Mouse (Mus musculus) midbrain, embryonic 13.5 days (tissue): ENCODE results near the gene Sox11. TPM values are rescaled to one million over a fixed set of nuclear protein-coding genes. Genes with fewer than 3 reads are reported as not detected.

Source experiments
- ATAC-seq: fragments of 200-750 bp; cut with Nextera tagmentation; 2 replicates; pipeline ENCODE4 v1.8.0; 2017; ENCODE audit warnings: mild to moderate bottlenecking, moderate TSS enrichment, moderate library complexity
- H3K27ac ChIP-seq: fragments of 300-500 bp; sonication (generic); 2 replicates; pipeline ENCODE4 v1.5.1; 2015; ENCODE audit warnings: inconsistent platforms, mild to moderate bottlenecking, moderate library complexity
- H3K27me3 ChIP-seq: fragments of 300-500 bp; sonication (generic); 2 replicates; pipeline ENCODE4 v1.6.1; 2015; ENCODE audit warnings: mild to moderate bottlenecking, inconsistent platforms
- H3K36me3 ChIP-seq: fragments of 300-500 bp; sonication (generic); 2 replicates; pipeline ENCODE4 v1.6.1; 2015; ENCODE audit warnings: mild to moderate bottlenecking, inconsistent platforms
- H3K4me1 ChIP-seq: fragments of 300-500 bp; sonication (generic); replicated peaks from 2 replicates; pipeline ENCODE4 v1.6.1; 2015; ENCODE audit warnings: inconsistent platforms
- H3K4me2 ChIP-seq: fragments of 300-500 bp; sonication (generic); replicated peaks from 2 replicates; pipeline ENCODE4 v1.6.1; 2015; ENCODE audit warnings: moderate library complexity, mild to moderate bottlenecking, inconsistent platforms
- H3K4me3 ChIP-seq: fragments of 300-500 bp; sonication (generic); replicated peaks from 2 replicates; pipeline ENCODE4 v1.5.1; 2015; ENCODE audit warnings: mild to moderate bottlenecking, inconsistent platforms
- H3K9ac ChIP-seq: fragments of 300-500 bp; sonication (generic); replicated peaks from 2 replicates; pipeline ENCODE4 v1.6.1; 2015; ENCODE audit warnings: mild to moderate bottlenecking, inconsistent platforms
- H3K9me3 ChIP-seq: fragments of 300-500 bp; sonication (generic); 2 replicates; pipeline ENCODE4 v1.6.1; 2016; ENCODE audit warnings: mild to moderate bottlenecking, inconsistent platforms
- WGBS: fragments of 180-500 bp; shearing (Covaris S2); methylation state at CpG from one replicate; pipeline ENCODE4 v1.1.7; 2015; 5-methylcytosine and 5-hydroxymethylcytosine counted together
- polyA plus RNA-seq: library from polyadenylated mRNA; unstranded; fragments of >200 nt; fragmentation: Nextera tagmentation; extraction: Ambion mirVana; gene quantifications from 2 replicates; pipeline ENCODE4 v1.2.1, GENCODE M21; 2015

The Sox11 gene
- polyA plus RNA-seq, 1 experiment from 2014 or later: 748 TPM

DNA sequence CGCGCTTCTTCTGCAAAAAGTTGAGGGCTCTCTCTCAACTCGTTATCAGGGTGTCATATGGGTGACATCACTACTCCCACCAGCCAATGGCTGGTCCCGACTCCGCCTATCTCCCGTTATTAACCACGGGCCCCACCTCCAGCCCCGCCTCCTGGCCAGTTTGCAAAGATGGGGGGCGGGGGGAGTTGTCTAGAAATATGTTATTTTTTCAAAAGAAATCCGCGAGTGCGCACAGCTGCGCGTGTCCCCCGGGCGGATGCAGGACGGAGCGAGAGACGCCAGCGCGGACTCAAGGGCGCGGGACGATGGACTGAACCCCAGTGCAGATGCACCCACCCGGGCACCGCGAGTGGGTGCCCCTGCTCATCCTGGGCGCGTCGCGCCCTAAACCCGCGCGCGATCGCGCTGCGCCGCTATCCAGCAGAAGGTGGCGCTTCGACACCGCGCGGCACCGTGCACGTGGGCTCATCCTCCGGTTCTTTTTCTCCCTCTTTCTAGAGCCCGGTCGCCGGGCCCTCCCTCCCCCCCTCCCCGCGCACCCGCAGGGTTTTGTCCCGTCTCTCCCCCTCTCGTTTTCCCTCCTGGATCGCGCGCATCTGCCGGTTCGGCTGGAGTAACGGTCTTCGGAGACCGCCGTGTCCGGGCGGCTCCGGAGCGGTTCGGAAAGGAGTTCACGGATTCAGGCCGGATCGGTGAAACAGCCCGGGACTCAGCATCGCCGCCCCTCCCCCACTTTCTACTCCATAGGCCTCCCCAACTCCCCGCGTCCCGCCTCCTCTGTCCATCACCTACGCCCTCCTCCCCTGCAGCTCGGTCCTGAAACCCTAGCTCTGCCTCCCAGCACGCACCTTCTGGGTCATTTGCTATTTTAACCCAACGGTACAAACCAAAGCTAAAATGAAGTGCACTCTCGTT lies 574 bp upstream of the Sox11 start:
- Histone ChIP-seq H3K27ac (peak overlapping the region; percentile 100), H3K9me3 (no peaks in the 10 kb centered on the region), H3K36me3 (peaks cover 10% of the 10 kb centered on the region; the same call in 1 of the 2 replicates), H3K4me1 (peaks cover 28% of the 10 kb centered on the region), H3K4me2 (peak overlapping the region; percentile 71), H3K27me3 (no peaks in the 10 kb centered on the region), H3K9ac (peak overlapping the region; percentile 100), H3K4me3 (peak overlapping the region; percentile 100)
- WGBS: under 1% methylated on average over 73 of the region's 83 CpGs
- ATAC-seq: peak; percentile 94

DNA sequence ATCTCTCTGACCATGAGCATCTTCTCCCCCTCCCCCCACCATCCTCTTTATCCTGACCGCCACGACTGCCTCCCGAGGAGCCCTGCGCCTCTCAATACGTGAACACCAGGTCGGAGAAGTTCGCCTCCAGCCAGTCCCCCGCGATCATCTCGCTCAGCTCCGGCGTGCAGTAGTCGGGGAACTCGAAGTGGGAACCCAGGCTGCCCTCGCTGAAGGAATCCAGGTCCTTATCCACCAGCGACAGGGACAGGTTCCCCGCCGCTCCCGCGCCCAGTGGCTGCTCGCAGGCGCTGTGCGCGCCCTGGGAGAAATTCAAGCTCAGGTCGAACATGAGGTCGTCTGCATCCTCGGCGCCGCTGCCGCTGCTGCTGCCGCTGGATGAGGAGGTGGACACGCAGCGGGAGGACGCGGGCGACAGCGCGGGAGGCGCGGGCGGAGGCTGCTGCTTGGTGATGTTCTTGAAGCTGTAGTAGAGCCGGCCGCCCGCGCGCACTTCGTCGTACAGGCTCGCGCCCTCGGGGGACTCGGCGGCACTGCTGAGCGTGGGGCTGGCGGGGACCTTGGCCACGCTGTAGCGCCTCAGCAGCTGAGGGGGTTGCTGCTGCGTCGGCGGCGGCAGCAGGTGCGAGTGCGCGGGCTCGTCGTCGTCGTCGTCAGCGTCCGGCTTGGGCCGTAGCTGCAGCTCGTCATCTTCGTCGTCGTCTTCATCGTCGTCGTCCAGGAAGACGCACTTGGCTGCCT lies 1.1 kb downstream of the Sox11 start:
- Histone ChIP-seq H3K27me3 (no peaks in the 10 kb centered on the region), H3K4me3 (peak overlapping the region; percentile 100), H3K9me3 (no peaks in the 10 kb centered on the region), H3K36me3 (peaks cover 10% of the 10 kb centered on the region; the same call in 1 of the 2 replicates), H3K9ac (peak overlapping the region; percentile 100), H3K4me2 (peak overlapping the region; percentile 71), H3K27ac (peak overlapping the region; percentile 100), H3K4me1 (peaks cover 23% of the 10 kb centered on the region)
- ATAC-seq: no peak
- under 1% methylated on average over 80 of the region's 80 CpGs for WGBS

DNA sequence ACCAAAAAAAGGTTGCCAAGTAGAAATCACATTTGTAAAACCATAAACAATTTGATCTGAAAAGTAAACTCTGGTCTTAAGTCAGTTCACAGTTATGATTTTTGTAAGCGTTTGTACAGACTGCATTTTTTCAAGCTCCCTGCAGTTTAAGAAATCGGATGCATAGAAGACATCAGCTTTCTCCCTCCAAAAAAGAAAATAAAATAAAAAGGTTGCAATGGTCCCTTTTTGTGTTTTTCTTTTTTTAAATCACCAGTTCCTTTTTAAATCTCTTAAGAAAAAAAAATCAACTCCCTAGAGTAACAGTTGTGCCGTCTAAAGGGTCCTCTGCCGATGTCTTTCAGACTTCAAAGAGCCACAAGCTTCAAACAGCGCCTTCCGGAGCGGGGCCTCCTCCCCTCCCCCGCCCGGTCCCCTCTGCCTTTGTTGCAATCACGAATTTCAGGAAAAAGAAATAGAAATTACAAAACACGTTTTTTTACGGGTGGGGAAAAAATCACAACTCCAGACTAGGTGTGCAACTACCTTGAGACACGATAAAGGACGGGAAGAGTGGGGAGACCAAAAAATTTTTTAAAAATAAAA lies 1.8 kb downstream of the Sox11 start:
- Histone ChIP-seq H3K36me3 (peaks cover 10% of the 10 kb centered on the region; the same call in 1 of the 2 replicates), H3K27ac (peak overlapping the region; percentile 100), H3K4me1 (peaks cover 24% of the 10 kb centered on the region), H3K4me2 (peak overlapping the region; percentile 19; the same call in 1 of the 2 replicates), H3K9ac (peak overlapping the region; percentile 100), H3K27me3 (no peaks in the 10 kb centered on the region), H3K9me3 (no peaks in the 10 kb centered on the region), H3K4me3 (peak overlapping the region; percentile 100)
- WGBS: under 1% methylated on average over 14 of the region's 14 CpGs
- ATAC-seq: no peak

DNA sequence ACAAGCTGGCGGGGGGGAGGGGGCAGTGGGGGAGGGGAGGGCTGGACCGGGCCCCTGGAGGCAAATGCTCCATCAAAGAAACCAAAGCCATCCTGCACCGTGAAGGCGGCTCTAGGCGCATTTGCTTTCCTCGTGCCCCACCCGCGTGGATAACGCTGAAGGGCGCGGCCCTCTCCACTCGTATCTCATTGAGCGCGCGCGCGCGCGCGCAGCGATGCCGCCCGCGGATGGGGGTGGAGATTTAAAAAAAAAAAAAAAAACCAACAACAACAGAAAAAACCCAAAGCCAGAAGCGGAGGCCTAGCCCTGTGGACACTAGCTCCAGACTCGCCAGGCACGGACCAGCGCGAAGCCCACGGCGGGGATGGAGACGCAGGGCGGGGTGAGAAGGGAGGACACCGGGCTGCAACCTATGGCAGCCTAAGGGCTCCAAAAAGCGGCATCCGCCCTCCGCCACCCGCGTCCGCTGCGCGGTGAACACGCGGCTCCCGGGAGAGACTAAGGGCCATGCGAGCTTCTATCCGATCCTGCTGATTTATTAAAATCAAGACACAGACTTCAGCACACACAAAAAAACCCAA lies 3.1 kb downstream of the Sox11 start:
- ATAC-seq: no peak
- Histone ChIP-seq H3K27me3 (no peaks in the 10 kb centered on the region), H3K4me3 (peak overlapping the region; percentile 100), H3K9me3 (no peaks in the 10 kb centered on the region), H3K4me1 (peaks cover 25% of the 10 kb centered on the region), H3K9ac (peak overlapping the region; percentile 100), H3K27ac (peak overlapping the region; percentile 97), H3K36me3 (peaks cover 14% of the 10 kb centered on the region), H3K4me2 (peak overlapping the region; percentile 90)
- WGBS: under 1% methylated on average over 47 of the region's 47 CpGs

DNA sequence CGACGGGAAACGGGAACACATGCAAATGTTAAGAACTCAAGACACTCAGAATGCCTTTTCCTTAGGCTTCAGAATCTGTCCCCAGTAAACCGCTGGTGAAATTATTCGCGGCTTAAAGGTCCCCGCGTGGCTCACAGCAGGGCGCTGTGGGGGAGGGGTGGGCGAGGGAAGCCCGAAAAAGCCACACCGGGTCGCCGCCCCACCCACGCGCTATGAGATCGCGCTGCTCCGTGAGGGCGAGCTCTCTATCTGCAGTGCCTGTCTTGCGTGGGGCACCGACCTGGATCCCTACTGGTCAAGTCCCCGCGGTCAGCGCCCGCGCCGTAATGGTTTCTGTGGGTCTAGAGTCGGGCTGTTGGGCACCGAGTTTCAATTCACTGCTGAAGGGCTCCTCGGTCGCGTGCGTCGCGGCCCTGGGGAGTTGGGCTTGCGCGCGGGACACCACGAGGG lies 3.6 kb downstream of the Sox11 start:
- peaks cover 17% of the 10 kb centered on the region for H3K36me3 ChIP-seq
- H3K4me1 ChIP-seq: peaks cover 24% of the 10 kb centered on the region
- H3K9me3 ChIP-seq: no peaks in the 10 kb centered on the region
- under 1% methylated on average over 40 of the region's 40 CpGs for WGBS
- peak overlapping the region; percentile 100 for H3K9ac ChIP-seq
- no peak for ATAC-seq
- peak overlapping the region; percentile 97 for H3K27ac ChIP-seq
- peak overlapping the region; percentile 100 for H3K4me3 ChIP-seq
- H3K27me3 ChIP-seq: no peaks in the 10 kb centered on the region
- H3K4me2 ChIP-seq: peak overlapping the region; percentile 90

DNA sequence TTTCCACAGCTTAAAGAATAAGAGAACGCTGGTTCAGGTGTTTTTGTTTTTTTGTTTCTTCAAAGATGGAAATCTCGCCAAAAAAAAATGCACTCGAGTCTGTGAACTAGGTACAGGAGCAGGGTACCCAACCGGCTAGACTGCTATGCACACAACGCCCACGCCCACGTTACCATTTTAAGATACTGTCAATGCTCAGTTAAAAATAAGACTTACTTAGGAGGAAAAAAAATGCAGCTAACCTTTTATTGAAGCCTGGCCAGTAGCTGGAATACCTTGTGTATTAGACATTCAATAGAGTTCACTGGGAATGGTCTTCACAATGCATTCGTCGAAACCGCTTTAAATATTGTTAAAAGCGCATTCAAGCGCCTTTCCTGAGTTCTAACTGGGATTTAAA lies 4.3 kb downstream of the Sox11 start:
- H3K4me3 ChIP-seq: peak overlapping the region; percentile 100
- ATAC-seq: no peak
- under 1% methylated on average over 12 of the region's 12 CpGs for WGBS
- H3K9me3 ChIP-seq: no peaks in the 10 kb centered on the region
- peak overlapping the region; percentile 97 for H3K27ac ChIP-seq
- peak overlapping the region; percentile 90 for H3K4me2 ChIP-seq
- H3K4me1 ChIP-seq: peaks cover 31% of the 10 kb centered on the region
- peaks cover 23% of the 10 kb centered on the region for H3K36me3 ChIP-seq
- H3K9ac ChIP-seq: peak overlapping the region; percentile 100
- no peaks in the 10 kb centered on the region for H3K27me3 ChIP-seq

DNA sequence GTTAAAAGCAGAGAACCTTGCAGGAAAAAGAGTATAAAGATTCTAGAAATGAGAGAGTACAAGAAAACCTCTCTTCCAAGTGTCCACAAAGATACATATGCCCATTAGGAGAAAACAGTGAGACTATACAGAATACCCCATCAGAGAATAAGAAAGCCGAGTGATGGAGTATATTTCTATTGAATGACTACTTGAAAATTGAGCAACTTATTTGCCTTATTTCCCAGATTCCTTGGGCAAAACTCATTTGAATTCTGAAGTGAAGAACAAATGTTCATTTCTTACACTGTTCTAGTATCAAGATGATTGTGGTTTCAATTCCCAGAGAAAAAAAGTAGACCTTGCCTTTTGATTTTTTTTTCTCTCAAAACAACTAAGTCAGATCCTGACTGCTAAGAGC lies 4.9 kb downstream of the Sox11 start:
- Histone ChIP-seq H3K27ac (peak overlapping the region; percentile 97), H3K36me3 (peaks cover 24% of the 10 kb centered on the region), H3K9me3 (no peaks in the 10 kb centered on the region), H3K4me1 (peaks cover 36% of the 10 kb centered on the region), H3K9ac (peak overlapping the region; percentile 100), H3K4me3 (peak overlapping the region; percentile 100), H3K4me2 (peak overlapping the region; percentile 90), H3K27me3 (no peaks in the 10 kb centered on the region)
- no peak for ATAC-seq
- 6% methylated on average over 1 of the region's 1 CpGs for WGBS

DNA sequence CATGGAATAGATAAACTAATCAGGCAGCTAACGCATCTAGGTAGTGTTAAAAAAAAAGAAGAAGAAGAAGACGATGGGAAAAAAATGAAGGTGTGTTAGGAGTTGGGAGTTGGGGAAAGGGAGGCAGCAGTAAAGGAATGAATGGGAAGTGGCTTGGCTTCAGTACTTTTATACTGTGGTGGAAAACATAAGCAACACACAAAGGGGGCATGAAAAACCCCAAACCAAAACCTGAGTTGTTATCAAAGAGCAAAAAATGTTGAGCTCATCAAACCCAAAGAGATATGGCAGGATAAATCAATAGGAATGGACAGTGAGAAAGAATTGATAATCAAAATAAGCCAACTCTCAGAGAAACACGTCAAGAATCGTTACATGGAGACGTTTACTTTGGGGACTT lies 5.6 kb downstream of the Sox11 start:
- ATAC-seq: no peak
- WGBS: 18% methylated on average over 5 of the region's 5 CpGs

DNA sequence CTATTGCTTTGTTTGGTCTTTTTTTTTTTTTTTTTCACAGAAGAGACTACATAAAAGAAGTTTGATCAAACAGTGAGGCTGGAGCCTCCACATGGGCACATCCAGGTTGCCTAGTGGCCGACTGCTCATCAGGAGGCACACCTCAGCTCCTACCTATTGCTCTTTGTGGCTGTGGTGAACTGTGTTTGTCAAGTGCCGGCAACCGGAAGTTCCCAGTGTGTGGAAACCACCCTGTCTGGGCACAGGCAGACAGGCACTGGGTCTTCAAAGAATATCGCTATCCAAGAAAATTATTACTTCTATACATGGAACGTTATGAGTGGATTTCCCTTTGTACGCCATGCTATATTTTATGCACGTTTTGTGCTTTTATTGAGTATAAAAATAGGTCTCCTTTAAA lies 6.0 kb downstream of the Sox11 start:
- 36% methylated on average over 7 of the region's 7 CpGs for WGBS
- Histone ChIP-seq H3K4me1 (peaks cover 39% of the 10 kb centered on the region), H3K4me3 (peak overlapping the region; percentile 100), H3K27ac (peak overlapping the region; percentile 97), H3K9ac (peak overlapping the region; percentile 100), H3K9me3 (no peaks in the 10 kb centered on the region), H3K27me3 (no peaks in the 10 kb centered on the region), H3K4me2 (peak overlapping the region; percentile 90), H3K36me3 (peaks cover 24% of the 10 kb centered on the region)
- no peak for ATAC-seq

More for the DNA sequence above, 5.6 kb downstream of the Sox11 start:
- peak overlapping the region; percentile 90 for H3K4me2 ChIP-seq
- H3K36me3 ChIP-seq: peaks cover 24% of the 10 kb centered on the region
- H3K4me1 ChIP-seq: peaks cover 39% of the 10 kb centered on the region
- H3K27ac ChIP-seq: peak overlapping the region; percentile 97
- no peaks in the 10 kb centered on the region for H3K9me3 ChIP-seq
- H3K4me3 ChIP-seq: peak overlapping the region; percentile 100
- H3K27me3 ChIP-seq: no peaks in the 10 kb centered on the region
- peak overlapping the region; percentile 100 for H3K9ac ChIP-seq

DNA sequence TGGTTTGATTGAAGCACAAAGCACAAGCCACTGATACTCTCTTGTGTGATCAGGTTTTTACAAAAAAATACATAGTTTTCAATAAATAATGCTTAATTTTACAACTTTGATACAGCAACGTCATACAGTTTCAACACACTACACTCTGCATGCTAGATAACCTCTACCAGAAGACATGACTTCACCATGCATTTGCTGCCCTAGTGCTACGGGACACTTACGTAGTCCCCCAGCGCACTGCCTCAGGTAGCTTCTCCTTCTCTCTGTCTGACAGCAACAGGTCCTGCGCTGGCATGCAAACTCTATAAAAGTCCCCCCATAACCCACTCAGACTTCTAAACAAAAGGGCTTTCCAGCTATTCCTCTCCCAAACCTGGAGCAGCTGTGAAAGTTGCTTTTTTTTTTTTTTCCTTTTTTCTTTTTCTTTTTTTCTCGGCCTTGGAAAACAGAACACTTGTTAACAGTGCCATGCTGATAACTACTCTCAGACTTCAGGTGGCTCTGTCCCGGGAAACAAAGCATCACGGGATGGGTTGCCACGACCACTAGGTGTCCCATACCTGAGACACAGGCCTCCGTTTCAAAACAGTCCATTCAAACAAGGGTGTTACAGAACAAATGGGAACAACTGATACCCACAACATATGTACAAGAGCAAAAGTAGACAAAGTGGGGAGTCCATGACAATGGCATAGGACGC lies 6.9 kb downstream of the Sox11 start:
- 45% methylated on average over 11 of the region's 11 CpGs for WGBS
- Histone ChIP-seq H3K27me3 (no peaks in the 10 kb centered on the region), H3K4me2 (peak overlapping the region; percentile 90), H3K36me3 (peaks cover 24% of the 10 kb centered on the region), H3K9me3 (no peaks in the 10 kb centered on the region), H3K4me3 (peak overlapping the region; percentile 100), H3K27ac (peak overlapping the region; percentile 97), H3K9ac (peak overlapping the region; percentile 100), H3K4me1 (peaks cover 39% of the 10 kb centered on the region)
- 0 out of 2 replicates have a peak, but pooled peaks have one; percentile 38 for ATAC-seq

DNA sequence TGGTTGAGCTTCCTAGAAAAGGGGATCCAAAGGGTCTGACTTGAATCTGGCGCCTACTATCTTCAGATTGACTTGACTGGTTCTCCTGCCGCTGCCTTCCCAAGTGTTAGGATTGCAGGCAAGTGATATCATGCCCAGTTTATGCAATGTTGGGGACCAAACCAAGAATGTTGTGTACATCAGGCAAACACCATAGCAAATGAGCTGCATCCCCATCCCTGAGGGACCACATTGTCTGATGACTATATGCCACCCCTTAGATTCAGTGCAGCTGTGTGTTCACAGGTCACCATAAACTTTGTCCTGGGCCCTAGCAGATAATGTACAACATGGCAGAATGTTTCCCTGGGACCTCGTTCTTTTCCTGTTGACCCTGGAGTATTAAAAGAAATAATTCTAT lies 8.8 kb downstream of the Sox11 start:
- H3K4me2 ChIP-seq: no peak overlapping the region; the same call in 1 of the 2 replicates
- H3K27ac ChIP-seq: peak overlapping the region; percentile 65
- ATAC-seq: 0 out of 2 replicates have a peak, but pooled peaks have one; percentile 15
- H3K4me3 ChIP-seq: no peak overlapping the region
- H3K27me3 ChIP-seq: no peaks in the 10 kb centered on the region
- WGBS: 84% methylated on average over 3 of the region's 3 CpGs
- H3K36me3 ChIP-seq: peaks cover 15% of the 10 kb centered on the region
- H3K4me1 ChIP-seq: peaks cover 39% of the 10 kb centered on the region
- H3K9ac ChIP-seq: no peak overlapping the region
- no peaks in the 10 kb centered on the region for H3K9me3 ChIP-seq
